Mouse (Mus musculus): ENCODE results near the gene Gas1. TPM values are rescaled to one million over a fixed set of nuclear protein-coding genes. Genes with fewer than 3 reads are reported as not detected.

The Gas1 gene
- 26.5 TPM for polyA plus RNA-seq (2014; fragmentation: Illumina TruSeq; extraction: RNeasy Lipid Tissue Mini Kit (QIAGEN cat#74804); ENCODE audit: low read depth, low replicate concordance)

GRCm38 (mm10) chr13:60177106-60177796, at the start of gene Gas1:
Gene Gas1 (minus strand): TSS chr13:60177365.

Data from liver, adult 10 weeks (tissue).